Mouse (Mus musculus) B cell, adult 2 months (primary cell): ENCODE results near the gene Gpr15.

Experiments used
- DNase-seq, 2 experiments: peaks; one replicate each; pipeline ENCODE4 v3.0.0; 2022

Gpr15 gene

GRCm38 (mm10) chr16:58718666-58719120 lies at the start of gene Gpr15:
Gene Gpr15, minus strand, starts transcription at chr16:58719070.
- no peak for DNase-seq

- DNase-seq, result no peak
These were observed 44.2 kb upstream of the Gpr15 start, which contains the start of gene Olfr172 for GRCm38 (mm10) chr16:58763076-58763475. Gene Olfr172, minus strand, starts transcription at chr16:58763176.

GRCm38 (mm10) chr16:58756191-58756590 lies 37.3 kb upstream of the Gpr15 start:
- no peak for DNase-seq

- no peak for DNase-seq
These were observed 32.4 kb upstream of the Gpr15 start for GRCm38 (mm10) chr16:58751314-58751713.

GRCm38 (mm10) chr16:58746715-58747114 lies 27.8 kb upstream of the Gpr15 start:
- DNase-seq, result no peak

- DNase-seq, result no peak
These were observed 21.9 kb upstream of the Gpr15 start for GRCm38 (mm10) chr16:58740751-58741150.

GRCm38 (mm10) chr16:58738800-58739199 lies 19.9 kb upstream of the Gpr15 start:
- DNase-seq, result no peak

GRCm38 (mm10) chr16:58738205-58738604 lies 19.3 kb upstream of the Gpr15 start:
- no peak for DNase-seq

- no peak for DNase-seq
These were observed 9.4 kb upstream of the Gpr15 start for GRCm38 (mm10) chr16:58728176-58728671.

GRCm38 (mm10) chr16:58727477-58728131 lies 8.7 kb upstream of the Gpr15 start, which contains the start of gene Cldnd1:
Gene Cldnd1, plus strand, starts transcription at chr16:58727910.
- DNase-seq, result peak; percentile 93 to 95

- DNase-seq, result no peak
These were observed 8.0 kb upstream of the Gpr15 start for GRCm38 (mm10) chr16:58726680-58727476.

- no peak for DNase-seq
These were observed 3.4 kb upstream of the Gpr15 start for GRCm38 (mm10) chr16:58722292-58722691.

- no peak for DNase-seq
These were observed 3.9 kb downstream of the Gpr15 start for GRCm38 (mm10) chr16:58715018-58715417.

- no peak for DNase-seq
These were observed 5.7 kb downstream of the Gpr15 start for GRCm38 (mm10) chr16:58713128-58713527.

GRCm38 (mm10) chr16:58712221-58712620 lies 6.6 kb downstream of the Gpr15 start:
- peak; percentile 36 to 40 for DNase-seq

GRCm38 (mm10) chr16:58709536-58709935 lies 9.3 kb downstream of the Gpr15 start:
- no peak for DNase-seq

GRCm38 (mm10) chr16:58708601-58709475 lies 10.0 kb downstream of the Gpr15 start:
- DNase-seq, result no peak

- DNase-seq, result no peak
These were observed 11.5 kb downstream of the Gpr15 start for GRCm38 (mm10) chr16:58707276-58707905.

- no peak for DNase-seq
These were observed 13.9 kb downstream of the Gpr15 start for GRCm38 (mm10) chr16:58704999-58705398.

- DNase-seq, result no peak
These were observed 15.3 kb downstream of the Gpr15 start for GRCm38 (mm10) chr16:58703382-58704124.

- no peak for DNase-seq
These were observed 16.4 kb downstream of the Gpr15 start for GRCm38 (mm10) chr16:58702329-58702932.
